31 mouse cellular contexts compared by ENCODE assay signal in genomic region chr6:37679871-37680270, GRCm38 (mm10).
"Had no signal": no experiment of that assay in that cellular context is flagged by ENCODE, and none has a peak within 500 bp of the region (broad histone marks: within the 10 kb centered on the region; RNA-seq: fewer than 3 reads in every experiment).

No protein-coding gene starts in this region.

- H3K9ac ChIP-seq: limb, embryonic 12.5 days; limb, embryonic 13.5 days; limb, embryonic 15.5 days; liver, embryonic 12.5 days; liver, embryonic 13.5 days; liver, embryonic 14.5 days; liver, embryonic 15.5 days; liver, postnatal 0 days; lung, embryonic 14.5 days; lung, embryonic 15.5 days; midbrain, embryonic 12.5 days; midbrain, embryonic 15.5 days; neural tube, embryonic 12.5 days; neural tube, embryonic 13.5 days had no signal

- H3K27ac ChIP-seq: left cerebral cortex, adult 2 months; limb, embryonic 10.5 days; limb, embryonic 12.5 days; limb, embryonic 13.5 days; limb, embryonic 15.5 days; liver, embryonic 12.5 days; liver, embryonic 13.5 days; liver, embryonic 14.5 days; liver, embryonic 15.5 days; lung, embryonic 15.5 days; macrophage; midbrain, embryonic 10.5 days; midbrain, embryonic 12.5 days; midbrain, embryonic 15.5 days; neural tube, embryonic 12.5 days; neural tube, embryonic 13.5 days had no signal

- ATAC-seq: liver, embryonic 12.5 days; liver, postnatal 0 days; lung, postnatal 0 days; midbrain, embryonic 15.5 days; midbrain, embryonic 16.5 days had no signal

- H3K27me3 ChIP-seq: limb, embryonic 12.5 days; limb, embryonic 13.5 days; limb, embryonic 15.5 days; liver, embryonic 12.5 days; liver, embryonic 13.5 days; liver, embryonic 15.5 days; lung, embryonic 15.5 days; midbrain, embryonic 12.5 days; midbrain, embryonic 15.5 days; neural tube, embryonic 12.5 days; neural tube, embryonic 13.5 days had no signal

- H3K9me3 ChIP-seq: limb, embryonic 10.5 days; limb, embryonic 12.5 days; limb, embryonic 15.5 days; liver, embryonic 13.5 days; lung, embryonic 15.5 days; midbrain, embryonic 12.5 days; midbrain, embryonic 15.5 days had no signal

- H3K36me3 ChIP-seq: limb, embryonic 10.5 days; limb, embryonic 12.5 days; limb, embryonic 13.5 days; limb, embryonic 15.5 days; liver, embryonic 12.5 days; liver, embryonic 13.5 days; liver, embryonic 15.5 days; lung, embryonic 15.5 days; midbrain, embryonic 10.5 days; midbrain, embryonic 12.5 days; midbrain, embryonic 15.5 days; neural tube, embryonic 12.5 days; neural tube, embryonic 13.5 days had no signal

- H3K4me2 ChIP-seq: limb, embryonic 12.5 days; limb, embryonic 13.5 days; limb, embryonic 15.5 days; liver, embryonic 11.5 days; liver, embryonic 12.5 days; liver, embryonic 13.5 days; liver, embryonic 15.5 days; lung, embryonic 14.5 days; lung, embryonic 15.5 days; midbrain, embryonic 12.5 days; midbrain, embryonic 15.5 days; neural tube, embryonic 12.5 days; neural tube, embryonic 13.5 days had no signal

- H3K4me3 ChIP-seq: left cerebral cortex, adult 2 months; limb, embryonic 10.5 days; limb, embryonic 12.5 days; limb, embryonic 13.5 days; limb, embryonic 15.5 days; liver, embryonic 12.5 days; liver, embryonic 13.5 days; liver, embryonic 15.5 days; lung, embryonic 15.5 days; megakaryocyte, embryonic 14.5 days; midbrain, embryonic 10.5 days; midbrain, embryonic 12.5 days; midbrain, embryonic 15.5 days; myocyte; neural tube, embryonic 12.5 days; neural tube, embryonic 13.5 days had no signal

- H3K4me1 ChIP-seq: limb, embryonic 10.5 days; limb, embryonic 12.5 days; limb, embryonic 13.5 days; limb, embryonic 15.5 days; liver, embryonic 12.5 days; liver, embryonic 13.5 days; liver, embryonic 15.5 days; lung, embryonic 15.5 days; megakaryocyte, embryonic 14.5 days; midbrain, embryonic 10.5 days; midbrain, embryonic 12.5 days; midbrain, embryonic 15.5 days; neural tube, embryonic 12.5 days; neural tube, embryonic 13.5 days had no signal

- DNase-seq: left cerebral cortex, postnatal 4 days; liver, embryonic 13.5 days; liver, postnatal 0 days; lung, adult 18-20 months; lung, adult 2 months; lung, embryonic 14.5 days; lung, postnatal 10 days; lung, postnatal 14 days; lung, postnatal 36 days; lung, postnatal 4 days; midbrain, embryonic 14.5 days had no signal
